Mouse (Mus musculus) heart, embryonic 16.5 days (tissue): Measurements from ENCODE around the gene Tfip11. TPM values are rescaled to one million over a fixed set of nuclear protein-coding genes. Genes with fewer than 3 reads are reported as not detected.

Experiments used
- ATAC-seq: fragments of 200-750 bp; cut with Nextera tagmentation; replicated peaks from 2 replicates; pipeline ENCODE4 v1.8.0; 2017; ENCODE audit warnings: moderate number of reproducible peaks; ENCODE audit not compliant: insufficient read depth, low FRiP score; ENCODE audit errors: extremely low read depth
- H3K27ac ChIP-seq: fragments of 300-500 bp; sonication (generic); 2 replicates; pipeline ENCODE4 v1.5.1; 2014; ENCODE audit warnings: mild to moderate bottlenecking, low read length, control low read depth, moderate library complexity
- H3K27me3 ChIP-seq: fragments of 300-500 bp; sonication (generic); 2 replicates; pipeline ENCODE4 v1.6.1; 2014; ENCODE audit warnings: low read length, mixed read lengths; ENCODE audit not compliant: control insufficient read depth, insufficient read depth
- H3K36me3 ChIP-seq: fragments of 300-500 bp; sonication (generic); 2 replicates; pipeline ENCODE4 v1.6.1; 2014; ENCODE audit not compliant: control insufficient read depth, insufficient read depth
- H3K4me1 ChIP-seq: fragments of 300-500 bp; sonication (generic); 2 replicates; pipeline ENCODE4 v1.6.1; 2014; ENCODE audit warnings: low read length, mixed read lengths; ENCODE audit not compliant: control insufficient read depth, insufficient read depth
- H3K4me2 ChIP-seq: fragments of 300-500 bp; sonication (generic); 2 replicates; pipeline ENCODE4 v1.6.1; 2014; ENCODE audit warnings: low read depth, mild to moderate bottlenecking, control low read depth, low read length
- H3K4me3 ChIP-seq: fragments of 300-500 bp; sonication (generic); 2 replicates; pipeline ENCODE4 v1.5.1; 2014; ENCODE audit warnings: mild to moderate bottlenecking, control low read depth, low read length
- H3K9ac ChIP-seq: fragments of 300-500 bp; sonication (generic); 2 replicates; pipeline ENCODE4 v1.6.1; 2014; ENCODE audit warnings: low read length, control low read depth
- H3K9me3 ChIP-seq: fragments of 300-500 bp; sonication (generic); replicated peaks from 2 replicates; pipeline ENCODE4 v1.6.1; 2016; ENCODE audit warnings: low read length; ENCODE audit not compliant: control insufficient read depth
- WGBS: fragments of 180-500 bp; shearing (Covaris S2); extraction: QIAGEN DNeasy Blood & Tissue Kit; methylation state at CpG from one replicate; pipeline ENCODE4 v1.1.7; 2014; 5-methylcytosine and 5-hydroxymethylcytosine counted together
- polyA plus RNA-seq: library from polyadenylated mRNA; unstranded; fragments of >200 nt; fragmentation: Nextera tagmentation; extraction: Ambion mirVana; gene quantifications from 2 replicates; pipeline ENCODE4 v1.2.1, GENCODE M21; 2015

The Tfip11 gene
- polyA plus RNA-seq, 1 experiment from 2014 or later, result 19.1 TPM

GRCm38 (mm10) chr5:112323246-112323645 lies 2.9 kb upstream of the Tfip11 start:
- WGBS, result 83% methylated on average over 6 of the region's 6 CpGs
- Histone ChIP-seq H3K36me3 (no peaks in the 10 kb centered on the region), H3K9me3 (no peaks in the 10 kb centered on the region; the same call in 1 of the 2 replicates), H3K4me3 (no peak overlapping the region), H3K4me1 (peaks cover 22% of the 10 kb centered on the region), H3K27me3 (no peaks in the 10 kb centered on the region), H3K4me2 (no peak overlapping the region), H3K27ac (no peak overlapping the region), H3K9ac (no peak overlapping the region)
- no peak for ATAC-seq

DNA sequence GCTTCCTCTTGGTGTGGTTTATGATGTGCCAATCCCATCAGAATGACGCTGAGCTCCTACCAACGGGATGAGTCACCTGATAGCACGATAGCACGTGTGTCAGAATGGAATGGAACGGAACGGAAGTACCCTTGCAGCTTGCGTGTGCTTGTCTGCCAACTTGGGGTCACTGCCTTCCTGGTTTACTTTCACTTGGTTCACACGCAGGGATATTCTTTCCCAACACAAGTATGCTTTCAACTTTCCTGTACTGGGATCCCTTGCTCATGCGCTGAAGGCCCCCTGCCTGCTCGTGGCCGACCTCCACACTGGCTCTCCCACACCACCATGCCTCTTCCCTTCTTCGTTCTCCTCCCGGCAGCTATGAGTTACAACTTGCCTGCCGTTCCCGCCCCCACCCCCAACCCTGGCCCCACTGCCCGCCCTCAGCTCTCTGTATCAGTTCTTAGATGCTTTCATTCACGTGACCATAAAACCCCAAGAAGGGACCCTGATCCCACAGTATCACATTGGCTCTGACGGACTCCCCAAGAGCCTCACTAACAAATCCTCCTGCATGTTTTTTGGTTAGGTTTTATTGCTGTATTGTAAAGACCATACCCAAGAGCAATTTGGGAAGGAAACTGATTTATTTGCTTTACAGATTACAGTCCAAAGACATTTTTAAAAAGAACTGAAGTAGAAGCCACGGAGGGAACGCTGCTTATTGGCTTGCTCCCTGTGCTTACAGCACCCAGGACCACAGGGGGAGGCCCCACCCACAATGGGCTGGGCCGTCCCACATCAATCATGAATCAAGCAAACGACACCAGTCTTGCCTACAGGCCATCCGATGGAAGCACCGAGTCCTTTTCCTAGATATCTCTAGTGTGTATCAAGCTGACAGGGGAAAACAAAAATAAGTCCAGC lies 1.3 kb upstream of the Tfip11 start:
- H3K9me3 ChIP-seq, result no peaks in the 10 kb centered on the region; the same call in 1 of the 2 replicates
- peak overlapping the region; percentile 100 for H3K4me3 ChIP-seq
- peak overlapping the region; percentile 88 for H3K27ac ChIP-seq
- no peaks in the 10 kb centered on the region for H3K27me3 ChIP-seq
- peaks cover 8% of the 10 kb centered on the region for H3K36me3 ChIP-seq
- WGBS, result 16% methylated on average over 24 of the region's 24 CpGs
- H3K4me1 ChIP-seq, result peaks cover 22% of the 10 kb centered on the region
- H3K9ac ChIP-seq, result peak overlapping the region; percentile 57
- ATAC-seq, result peak; percentile 68; the same call in 1 of the 2 replicates
- H3K4me2 ChIP-seq, result peak overlapping the region; percentile 70

DNA sequence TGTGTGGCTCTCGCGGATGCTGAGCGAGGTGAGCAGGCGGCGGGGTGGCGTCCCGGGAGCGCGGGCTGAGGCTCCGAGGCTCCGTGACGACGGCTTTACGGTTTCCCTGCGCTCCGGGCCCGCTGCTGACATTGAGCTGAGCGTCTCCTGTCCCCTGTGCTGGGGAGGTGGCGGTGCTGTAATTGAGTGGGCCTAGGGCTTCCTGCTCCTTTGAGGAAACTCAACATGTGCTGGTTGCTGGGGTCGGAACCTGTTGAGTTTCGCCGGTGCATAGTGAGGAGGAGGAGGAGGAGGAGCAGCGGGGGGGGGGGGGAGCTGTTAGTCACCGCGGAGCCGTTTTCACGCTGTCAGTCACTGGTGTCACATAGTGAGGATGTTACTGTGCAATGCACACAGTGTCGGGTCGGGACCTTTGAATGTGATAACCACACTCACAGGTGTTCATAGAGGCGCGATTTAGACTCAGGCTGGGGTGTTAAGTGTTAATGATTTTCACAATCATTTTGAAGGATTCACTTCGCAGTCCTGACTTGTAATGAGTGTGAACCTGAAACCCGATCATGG lies 370 bp downstream of the Tfip11 start:
- H3K9me3 ChIP-seq, result no peaks in the 10 kb centered on the region; the same call in 1 of the 2 replicates
- H3K27me3 ChIP-seq, result no peaks in the 10 kb centered on the region
- peaks cover 22% of the 10 kb centered on the region for H3K4me1 ChIP-seq
- H3K36me3 ChIP-seq, result peaks cover 23% of the 10 kb centered on the region
- H3K4me3 ChIP-seq, result peak overlapping the region; percentile 100
- peak overlapping the region; percentile 70 for H3K4me2 ChIP-seq
- peak overlapping the region; percentile 61; the same call in 1 of the 2 replicates for H3K27ac ChIP-seq
- H3K9ac ChIP-seq, result peak overlapping the region; percentile 96
- under 1% methylated on average over 33 of the region's 33 CpGs for WGBS
- no peak; the same call in 1 of the 2 replicates for ATAC-seq

GRCm38 (mm10) chr5:112327854-112328253 lies 1.7 kb downstream of the Tfip11 start:
- Histone ChIP-seq H3K4me2 (no peak overlapping the region), H3K27ac (no peak overlapping the region), H3K36me3 (peaks cover 36% of the 10 kb centered on the region), H3K9me3 (no peaks in the 10 kb centered on the region; the same call in 1 of the 2 replicates), H3K4me3 (no peak overlapping the region), H3K4me1 (peaks cover 22% of the 10 kb centered on the region), H3K9ac (no peak overlapping the region), H3K27me3 (no peaks in the 10 kb centered on the region)
- 92% methylated on average over 15 of the region's 15 CpGs for WGBS
- no peak for ATAC-seq

GRCm38 (mm10) chr5:112329805-112330564 lies 3.8 kb downstream of the Tfip11 start:
- H3K4me1 ChIP-seq, result peaks cover 14% of the 10 kb centered on the region
- H3K27me3 ChIP-seq, result no peaks in the 10 kb centered on the region
- no peak overlapping the region for H3K27ac ChIP-seq
- H3K36me3 ChIP-seq, result peaks cover 57% of the 10 kb centered on the region
- no peak overlapping the region for H3K4me2 ChIP-seq
- no peak overlapping the region for H3K9ac ChIP-seq
- no peak for ATAC-seq
- no peak overlapping the region for H3K4me3 ChIP-seq
- 92% methylated on average over 14 of the region's 14 CpGs for WGBS
- no peaks in the 10 kb centered on the region for H3K9me3 ChIP-seq

GRCm38 (mm10) chr5:112335473-112335872 lies 9.3 kb downstream of the Tfip11 start:
- WGBS, result 18% methylated on average over 2 of the region's 2 CpGs
- H3K4me3 ChIP-seq, result no peak overlapping the region
- no peak overlapping the region for H3K27ac ChIP-seq
- H3K27me3 ChIP-seq, result no peaks in the 10 kb centered on the region
- no peak overlapping the region for H3K9ac ChIP-seq
- H3K4me2 ChIP-seq, result no peak overlapping the region
- peaks cover 76% of the 10 kb centered on the region for H3K36me3 ChIP-seq
- no peak; the same call in 1 of the 2 replicates for ATAC-seq
- H3K4me1 ChIP-seq, result no peaks in the 10 kb centered on the region
- H3K9me3 ChIP-seq, result no peaks in the 10 kb centered on the region

DNA sequence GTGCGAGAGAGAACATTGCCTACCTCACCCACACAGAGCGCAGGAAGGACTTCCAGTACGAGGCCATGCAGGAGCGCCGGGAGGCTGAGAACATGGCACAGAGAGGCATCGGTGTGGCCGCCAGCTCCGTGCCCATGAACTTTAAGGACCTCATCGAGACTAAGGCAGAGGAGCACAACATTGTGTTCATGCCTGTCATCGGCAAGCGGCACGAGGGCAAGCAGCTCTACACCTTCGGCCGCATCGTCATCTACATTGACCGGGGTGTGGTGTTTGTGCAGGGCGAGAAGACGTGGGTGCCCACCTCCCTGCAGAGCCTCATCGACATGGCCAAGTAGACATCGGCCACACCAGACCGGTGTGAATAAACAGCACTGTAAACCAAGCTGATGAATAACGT lies 10.8 kb downstream of the Tfip11 start:
- Histone ChIP-seq H3K4me1 (peaks cover 5% of the 10 kb centered on the region), H3K9ac (no peak overlapping the region), H3K27me3 (no peaks in the 10 kb centered on the region), H3K4me3 (no peak overlapping the region), H3K4me2 (no peak overlapping the region), H3K27ac (no peak overlapping the region), H3K9me3 (no peaks in the 10 kb centered on the region), H3K36me3 (peaks cover 61% of the 10 kb centered on the region)
- WGBS, result 91% methylated on average over 22 of the region's 22 CpGs
- ATAC-seq, result no peak

DNA sequence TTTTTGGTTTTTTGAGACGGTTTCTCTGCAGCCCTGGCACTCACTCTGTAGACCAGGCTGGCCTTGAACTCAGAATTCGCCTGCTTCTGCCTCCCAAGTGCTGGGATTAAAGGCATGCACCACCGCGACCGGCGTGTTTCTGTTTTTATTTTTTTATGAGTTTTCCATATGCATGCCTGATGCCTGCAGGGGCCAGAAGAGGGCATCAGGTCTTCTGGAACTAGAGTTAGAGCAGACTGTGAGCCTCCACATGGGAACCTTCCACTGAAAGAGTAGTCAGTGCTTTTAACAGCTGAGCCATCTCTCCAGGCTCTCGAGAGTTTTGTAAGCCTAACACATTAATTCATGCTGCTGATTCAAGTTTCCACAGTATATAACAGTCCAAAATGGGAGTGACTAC lies 13.1 kb downstream of the Tfip11 start:
- Histone ChIP-seq H3K9me3 (no peaks in the 10 kb centered on the region), H3K27ac (no peak overlapping the region), H3K4me2 (no peak overlapping the region), H3K36me3 (peaks cover 39% of the 10 kb centered on the region), H3K4me1 (peaks cover 15% of the 10 kb centered on the region), H3K4me3 (no peak overlapping the region), H3K9ac (no peak overlapping the region), H3K27me3 (no peaks in the 10 kb centered on the region)
- no peak for ATAC-seq
- WGBS, result 63% methylated on average over 7 of the region's 7 CpGs
